In the genomic region with DNA sequence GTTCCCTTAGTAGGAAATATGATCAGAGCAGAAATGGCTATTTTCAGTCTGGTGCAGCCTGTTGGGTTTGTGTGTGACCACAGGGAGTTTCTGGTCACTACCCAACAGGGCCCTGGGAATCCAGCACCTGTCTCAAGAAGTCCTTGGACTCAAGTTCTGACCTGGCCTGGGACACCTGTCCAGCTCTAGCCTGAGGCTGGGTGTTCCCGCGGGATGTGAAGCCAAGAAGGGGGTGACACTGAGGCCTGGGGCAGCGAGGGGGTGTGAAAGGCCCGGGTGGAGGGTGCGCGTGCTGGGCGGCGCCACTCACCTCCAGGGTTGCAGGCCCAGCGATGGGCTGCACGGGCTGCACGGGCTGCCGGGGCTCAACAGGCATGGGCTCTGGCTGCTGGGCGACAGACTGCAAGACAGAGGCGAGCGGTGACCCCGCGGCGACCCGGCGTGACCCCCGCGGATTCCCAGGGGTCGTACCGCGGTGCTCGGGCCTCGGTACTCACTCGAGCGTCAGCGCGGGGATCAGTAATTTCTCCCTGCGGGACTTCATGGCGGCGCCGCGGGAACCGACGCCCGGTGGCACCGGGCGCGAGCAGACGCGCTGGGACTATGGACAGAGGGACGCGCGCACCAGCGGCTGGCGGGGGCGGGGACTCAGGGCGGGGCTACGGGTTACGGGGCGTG, we compare ENCODE assay signal across 8 mouse cellular contexts. TPM values are rescaled to one million over a fixed set of nuclear protein-coding genes. Genes with fewer than 3 reads are reported as not detected.
DNase-seq lines count a peak whose midpoint lies in the region; ATAC-seq lines count a peak whose summit lies in the region.

No protein-coding gene starts in this region.

- no peaks in the 10 kb centered on the region for H3K9me3 ChIP-seq in kidney, embryonic 15.5 days (replicated peaks)
- H3K9me3 ChIP-seq in forebrain, embryonic 15.5 days: no peaks in the 10 kb centered on the region
- no peaks in the 10 kb centered on the region for H3K9me3 ChIP-seq in liver, embryonic 11.5 days (ENCODE audit: control insufficient read depth, low read length)

- peaks cover 52% of the 10 kb centered on the region for H3K27me3 ChIP-seq in kidney, embryonic 15.5 days
- H3K27me3 ChIP-seq in forebrain, embryonic 15.5 days: peaks cover 17% of the 10 kb centered on the region; the same call in 1 of the 2 replicates
- peaks cover 43% of the 10 kb centered on the region for H3K27me3 ChIP-seq in liver, embryonic 11.5 days (replicated peaks; ENCODE audit: control insufficient read depth, insufficient read depth, low read length)

- peak overlapping the region; percentile 75 for H3K4me2 ChIP-seq in kidney, embryonic 15.5 days
- peak overlapping the region; percentile 92 for H3K4me2 ChIP-seq in forebrain, embryonic 15.5 days (replicated peaks)
- H3K4me2 ChIP-seq in liver, embryonic 11.5 days: peak overlapping the region; percentile 97

- 2% methylated on average over 54 of the region's 54 CpGs for WGBS in kidney, embryonic 15.5 days
- WGBS in forebrain, embryonic 15.5 days: under 1% methylated on average over 54 of the region's 54 CpGs
- 4% methylated on average over 54 of the region's 54 CpGs for WGBS in liver, embryonic 11.5 days

- peaks cover 45% of the 10 kb centered on the region for H3K4me1 ChIP-seq in kidney, embryonic 15.5 days
- H3K4me1 ChIP-seq in forebrain, embryonic 15.5 days: peaks cover 46% of the 10 kb centered on the region
- peaks cover 27% of the 10 kb centered on the region for H3K4me1 ChIP-seq in liver, embryonic 11.5 days (replicated peaks; ENCODE audit: control insufficient read depth, insufficient read depth, low read length)

- H3K36me3 ChIP-seq in kidney, embryonic 15.5 days: no peaks in the 10 kb centered on the region
- H3K36me3 ChIP-seq in forebrain, embryonic 15.5 days: no peaks in the 10 kb centered on the region
- no peaks in the 10 kb centered on the region for H3K36me3 ChIP-seq in liver, embryonic 11.5 days (ENCODE audit: control insufficient read depth, insufficient read depth, low read length)

- no peak for DNase-seq in kidney, postnatal 10 days
- DNase-seq in NIH3T3 (ENCODE audit: low read depth): peak; percentile 29
- peak; percentile 50 for DNase-seq in liver, embryonic 11.5 days (ENCODE audit: low spot score)
- DNase-seq in urinary bladder, postnatal 25 days (ENCODE audit: low spot score): no peak
- DNase-seq in thymus, postnatal 10 days (ENCODE audit: low spot score in 2 of 2): no peak
- DNase-seq in adrenal gland, adult (ENCODE audit: inconsistent age in 2 of 2, low spot score in 1 of 2): no peak

- H3K4me3 ChIP-seq in kidney, embryonic 15.5 days (replicated peaks): peak overlapping the region; percentile 62
- H3K4me3 ChIP-seq in forebrain, embryonic 15.5 days: peak overlapping the region; percentile 63
- H3K4me3 ChIP-seq in liver, embryonic 11.5 days (ENCODE audit: low read depth, low read length): peak overlapping the region; percentile 60

- no peak for ATAC-seq in kidney, embryonic 15.5 days (replicated peaks; ENCODE audit: low FRiP score)
- peak; percentile 2; the same call in 1 of the 2 replicates for ATAC-seq in forebrain, embryonic 15.5 days (replicated peaks)
- ATAC-seq in liver, embryonic 11.5 days (replicated peaks; ENCODE audit: low FRiP score): no peak

- H3K27ac ChIP-seq in kidney, embryonic 15.5 days: no peak overlapping the region
- H3K27ac ChIP-seq in forebrain, embryonic 15.5 days (replicated peaks): peak overlapping the region; percentile 62
- H3K27ac ChIP-seq in liver, embryonic 11.5 days (ENCODE audit: low read depth, low read length): no peak overlapping the region; the same call in 1 of the 2 replicates

- peak overlapping the region; percentile 54 for H3K9ac ChIP-seq in kidney, embryonic 15.5 days
- H3K9ac ChIP-seq in forebrain, embryonic 15.5 days (replicated peaks): peak overlapping the region; percentile 67
- H3K9ac ChIP-seq in liver, embryonic 11.5 days (ENCODE audit: low read depth, low read length): peak overlapping the region; percentile 75

RNA-seq across cellular contexts. Expression of gene Mast3, which starts 8.3 kb away (rescaled TPM):
- polyA plus RNA-seq in kidney, embryonic 15.5 days (2015; fragmentation: Nextera tagmentation; extraction: Ambion mirVana): 12.9 and 18.1 TPM in 2 replicates
- 24.6 and 25.0 TPM in 2 replicates for polyA plus RNA-seq in forebrain, embryonic 15.5 days (2015; fragmentation: Nextera tagmentation; extraction: Ambion mirVana)
- 18.2 and 19.3 TPM in 2 replicates for polyA plus RNA-seq in liver, embryonic 11.5 days (2014; fragmentation: Nextera tagmentation; extraction: Ambion mirVana)

RNA-seq across cellular contexts. Expression of gene Il12rb1, which starts 11.7 kb away (rescaled TPM):
- polyA plus RNA-seq in kidney, embryonic 15.5 days (2015; fragmentation: Nextera tagmentation; extraction: Ambion mirVana): 0.09 and 0.12 TPM in 2 replicates
- polyA plus RNA-seq in forebrain, embryonic 15.5 days (2015; fragmentation: Nextera tagmentation; extraction: Ambion mirVana): 0.08 and 0.18 TPM in 2 replicates
- 0.10 and 0.25 TPM in 2 replicates for polyA plus RNA-seq in liver, embryonic 11.5 days (2014; fragmentation: Nextera tagmentation; extraction: Ambion mirVana)

RNA-seq across cellular contexts. Expression of gene Pik3r2, which starts 20.0 kb away (rescaled TPM):
- polyA plus RNA-seq in kidney, embryonic 15.5 days (2015; fragmentation: Nextera tagmentation; extraction: Ambion mirVana): 58.0 and 66.9 TPM in 2 replicates
- 126 and 127 TPM in 2 replicates for polyA plus RNA-seq in forebrain, embryonic 15.5 days (2015; fragmentation: Nextera tagmentation; extraction: Ambion mirVana)
- polyA plus RNA-seq in liver, embryonic 11.5 days (2014; fragmentation: Nextera tagmentation; extraction: Ambion mirVana): 41.5 and 44.6 TPM in 2 replicates

RNA-seq across cellular contexts. Expression of gene Mpv17l2, which starts 35.8 kb away (rescaled TPM):
- 46.1 and 48.1 TPM in 2 replicates for polyA plus RNA-seq in kidney, embryonic 15.5 days (2015; fragmentation: Nextera tagmentation; extraction: Ambion mirVana)
- 51.5 and 57.7 TPM in 2 replicates for polyA plus RNA-seq in forebrain, embryonic 15.5 days (2015; fragmentation: Nextera tagmentation; extraction: Ambion mirVana)
- polyA plus RNA-seq in liver, embryonic 11.5 days (2014; fragmentation: Nextera tagmentation; extraction: Ambion mirVana): 67.7 and 76.4 TPM in 2 replicates

RNA-seq across cellular contexts. Expression of gene Rab3a, which starts 42.1 kb away (rescaled TPM):
- polyA plus RNA-seq in kidney, embryonic 15.5 days (2015; fragmentation: Nextera tagmentation; extraction: Ambion mirVana): 15.5 and 18.6 TPM in 2 replicates
- 319 and 328 TPM in 2 replicates for polyA plus RNA-seq in forebrain, embryonic 15.5 days (2015; fragmentation: Nextera tagmentation; extraction: Ambion mirVana)
- 6.3 and 6.9 TPM in 2 replicates for polyA plus RNA-seq in liver, embryonic 11.5 days (2014; fragmentation: Nextera tagmentation; extraction: Ambion mirVana)

Comparison
In these comparisons a context has a peak if more than half of its experiments do, and no peak if none do; other contexts are left out.
1. DNase-seq: peak in NIH3T3 (single experiment) and liver, embryonic 11.5 days (single experiment); none in kidney, postnatal 10 days (single experiment), urinary bladder, postnatal 25 days (single experiment), thymus, postnatal 10 days (0 of 2) and adrenal gland, adult (0 of 2).
2. Peak in every context shown above with its lines, with median percentiles within 50 percentile points of each other: H3K4me2 ChIP-seq, H3K4me3 ChIP-seq and H3K9ac ChIP-seq.